Mouse (Mus musculus): ENCODE data around the gene Klc4. TPM values are rescaled to one million over a fixed set of nuclear protein-coding genes. Genes with fewer than 3 reads are reported as not detected.

Gene Klc4
- polyA plus RNA-seq, 1 experiment from 2014 or later, result 29.1 TPM

GRCm38 (mm10) chr17:46674530-46675283 is 28.9 kb upstream of the Klc4 start:
- Histone ChIP-seq H3K4me1 (peaks cover 40% of the 10 kb centered on the region), H3K36me3 (replicated peaks) (peaks cover 77% of the 10 kb centered on the region), H3K27me3 (ENCODE audit: poor library complexity, severe bottlenecking) (no peaks in the 10 kb centered on the region), H3K9me3 (no peaks in the 10 kb centered on the region), H3K27ac (peak overlapping the region; percentile 89), H3K4me3 (peak overlapping the region; percentile 87)
- 19% methylated on average over 15 of the region's 15 CpGs for WGBS
- no peak for DNase-seq (ENCODE audit: extremely low spot score, low spot score)

- H3K9me3 ChIP-seq, result no peaks in the 10 kb centered on the region
These were observed 28.2 kb upstream of the Klc4 start, which contains the start of gene Rrp36 for GRCm38 (mm10) chr17:46673850-46674529. Gene Rrp36, minus strand, starts transcription at chr17:46674352.

GRCm38 (mm10) chr17:46669911-46670310 is 24.1 kb upstream of the Klc4 start:
- 94% methylated on average over 10 of the region's 10 CpGs for WGBS
- H3K27me3 ChIP-seq (ENCODE audit: poor library complexity, severe bottlenecking), result no peaks in the 10 kb centered on the region

More at GRCm38 (mm10) chr17:46673850-46674529, 28.2 kb upstream of the Klc4 start, which contains the start of gene Rrp36:
- H3K36me3 ChIP-seq (replicated peaks), result peaks cover 82% of the 10 kb centered on the region
- peaks cover 33% of the 10 kb centered on the region for H3K4me1 ChIP-seq
- no peaks in the 10 kb centered on the region for H3K27me3 ChIP-seq (ENCODE audit: poor library complexity, severe bottlenecking)
- WGBS, result under 1% methylated on average over 43 of the region's 43 CpGs
- peak within 1 kb of the TSS; percentile 89 for H3K27ac ChIP-seq
- H3K4me3 ChIP-seq, result peak within 1 kb of the TSS; percentile 87
- peak; percentile 94 for DNase-seq (ENCODE audit: extremely low spot score, low spot score)

GRCm38 (mm10) chr17:46667712-46668111 is 21.9 kb upstream of the Klc4 start:
- Histone ChIP-seq H3K27me3 (ENCODE audit: poor library complexity, severe bottlenecking) (no peaks in the 10 kb centered on the region), H3K4me3 (no peak overlapping the region), H3K27ac (no peak overlapping the region), H3K9me3 (no peaks in the 10 kb centered on the region), H3K4me1 (peaks cover under 1% of the 10 kb centered on the region; the same call in 1 of the 2 replicates), H3K36me3 (replicated peaks) (peaks cover 95% of the 10 kb centered on the region)
- DNase-seq (ENCODE audit: extremely low spot score, low spot score), result no peak
- 93% methylated on average over 16 of the region's 16 CpGs for WGBS

More at GRCm38 (mm10) chr17:46669911-46670310, 24.1 kb upstream of the Klc4 start:
- Histone ChIP-seq H3K36me3 (replicated peaks) (peaks cover 81% of the 10 kb centered on the region), H3K4me3 (no peak overlapping the region), H3K27ac (no peak overlapping the region), H3K4me1 (peaks cover 17% of the 10 kb centered on the region), H3K9me3 (no peaks in the 10 kb centered on the region)
- DNase-seq (ENCODE audit: extremely low spot score, low spot score), result no peak

GRCm38 (mm10) chr17:46662730-46663129 is 16.9 kb upstream of the Klc4 start:
- H3K36me3 ChIP-seq (replicated peaks), result peaks cover 98% of the 10 kb centered on the region
- no peaks in the 10 kb centered on the region for H3K4me1 ChIP-seq
- no peak for DNase-seq (ENCODE audit: extremely low spot score, low spot score)
- no peak overlapping the region for H3K27ac ChIP-seq
- no peaks in the 10 kb centered on the region for H3K9me3 ChIP-seq
- no peak overlapping the region for H3K4me3 ChIP-seq
- H3K27me3 ChIP-seq (ENCODE audit: poor library complexity, severe bottlenecking), result no peaks in the 10 kb centered on the region
- 89% methylated on average over 5 of the region's 5 CpGs for WGBS

- H3K27me3 ChIP-seq (ENCODE audit: poor library complexity, severe bottlenecking), result no peaks in the 10 kb centered on the region
- no peak overlapping the region for H3K4me3 ChIP-seq
- no peak overlapping the region for H3K27ac ChIP-seq
- DNase-seq (ENCODE audit: extremely low spot score, low spot score), result no peak
- H3K36me3 ChIP-seq (replicated peaks), result peaks cover 99% of the 10 kb centered on the region
- 92% methylated on average over 12 of the region's 12 CpGs for WGBS
- no peaks in the 10 kb centered on the region for H3K9me3 ChIP-seq
- no peaks in the 10 kb centered on the region for H3K4me1 ChIP-seq
These were observed 16.2 kb upstream of the Klc4 start for GRCm38 (mm10) chr17:46661981-46662380.

GRCm38 (mm10) chr17:46661351-46661750 is 15.5 kb upstream of the Klc4 start:
- Histone ChIP-seq H3K27ac (no peak overlapping the region), H3K4me1 (no peaks in the 10 kb centered on the region), H3K27me3 (ENCODE audit: poor library complexity, severe bottlenecking) (no peaks in the 10 kb centered on the region), H3K36me3 (replicated peaks) (peaks cover 99% of the 10 kb centered on the region), H3K4me3 (no peak overlapping the region), H3K9me3 (no peaks in the 10 kb centered on the region)
- DNase-seq (ENCODE audit: extremely low spot score, low spot score), result no peak
- WGBS, result 94% methylated on average over 9 of the region's 9 CpGs

- no peak overlapping the region for H3K4me3 ChIP-seq
- H3K27ac ChIP-seq, result no peak overlapping the region
- H3K9me3 ChIP-seq, result no peaks in the 10 kb centered on the region
- DNase-seq (ENCODE audit: extremely low spot score, low spot score), result no peak
- peaks cover 92% of the 10 kb centered on the region for H3K36me3 ChIP-seq (replicated peaks)
- 92% methylated on average over 6 of the region's 6 CpGs for WGBS
- H3K4me1 ChIP-seq, result peaks cover 19% of the 10 kb centered on the region
- no peaks in the 10 kb centered on the region for H3K27me3 ChIP-seq (ENCODE audit: poor library complexity, severe bottlenecking)
These were observed 10.2 kb upstream of the Klc4 start for GRCm38 (mm10) chr17:46656054-46656453.

- DNase-seq (ENCODE audit: extremely low spot score, low spot score), result no peak
- peak overlapping the region; percentile 96 for H3K27ac ChIP-seq
- H3K4me1 ChIP-seq, result peaks cover 42% of the 10 kb centered on the region
- H3K9me3 ChIP-seq, result no peaks in the 10 kb centered on the region
- H3K27me3 ChIP-seq (ENCODE audit: poor library complexity, severe bottlenecking), result no peaks in the 10 kb centered on the region
- H3K36me3 ChIP-seq (replicated peaks), result peaks cover 69% of the 10 kb centered on the region
- 83% methylated on average over 20 of the region's 20 CpGs for WGBS
- H3K4me3 ChIP-seq, result peak overlapping the region; percentile 72
These were observed 6.1 kb upstream of the Klc4 start for GRCm38 (mm10) chr17:46651755-46652547.

- H3K36me3 ChIP-seq (replicated peaks), result peaks cover 62% of the 10 kb centered on the region
- peak overlapping the region; percentile 96 for H3K27ac ChIP-seq
- 81% methylated on average over 17 of the region's 17 CpGs for WGBS
- peak overlapping the region; percentile 72 for H3K4me3 ChIP-seq
- no peaks in the 10 kb centered on the region for H3K27me3 ChIP-seq (ENCODE audit: poor library complexity, severe bottlenecking)
- no peak for DNase-seq (ENCODE audit: extremely low spot score, low spot score)
- peaks cover 47% of the 10 kb centered on the region for H3K4me1 ChIP-seq
- H3K9me3 ChIP-seq, result no peaks in the 10 kb centered on the region
These were observed 5.5 kb upstream of the Klc4 start for GRCm38 (mm10) chr17:46651292-46651691.

- no peaks in the 10 kb centered on the region for H3K27me3 ChIP-seq (ENCODE audit: poor library complexity, severe bottlenecking)
- H3K4me1 ChIP-seq, result peaks cover 48% of the 10 kb centered on the region
- H3K27ac ChIP-seq, result peak within 1 kb of the TSS; percentile 96
- H3K9me3 ChIP-seq, result no peaks in the 10 kb centered on the region
- DNase-seq (ENCODE audit: extremely low spot score, low spot score), result peak; percentile 90
- peaks cover 54% of the 10 kb centered on the region for H3K36me3 ChIP-seq (replicated peaks)
- H3K4me3 ChIP-seq, result peak within 1 kb of the TSS; percentile 72
- WGBS, result under 1% methylated on average over 58 of the region's 58 CpGs
These were observed 4.6 kb upstream of the Klc4 start, which contains the start of gene Cul7 for GRCm38 (mm10) chr17:46650232-46651031. Gene Cul7, plus strand, starts transcription at chr17:46650337.

- 40% methylated on average over 15 of the region's 15 CpGs for WGBS
- H3K4me3 ChIP-seq, result peak overlapping the region; percentile 72
- H3K4me1 ChIP-seq, result peaks cover 54% of the 10 kb centered on the region
These were observed 4.0 kb upstream of the Klc4 start for GRCm38 (mm10) chr17:46649811-46650210.

More at GRCm38 (mm10) chr17:46649811-46650210, 4.0 kb upstream of the Klc4 start:
- DNase-seq (ENCODE audit: extremely low spot score, low spot score), result no peak
- H3K36me3 ChIP-seq (replicated peaks), result peaks cover 49% of the 10 kb centered on the region
- no peaks in the 10 kb centered on the region for H3K27me3 ChIP-seq (ENCODE audit: poor library complexity, severe bottlenecking)
- peak overlapping the region; percentile 96 for H3K27ac ChIP-seq
- no peaks in the 10 kb centered on the region for H3K9me3 ChIP-seq

All from forebrain, embryonic 10.5 days (tissue).